Mouse (Mus musculus): ENCODE measurements around the gene Fam161a. TPM values are rescaled to one million over a fixed set of nuclear protein-coding genes. Genes with fewer than 3 reads are reported as not detected.

Gene Fam161a
- total RNA-seq (2021): 10 to 100 TPM; 20.6 to 22.5 TPM
- long read RNA-seq, experiment 1, partial matches to known transcripts: 1 of 7 reads
- long read RNA-seq, experiment 1, other reads (novel, unspliced or antisense): 6 of 7 reads
- long read RNA-seq, experiment 2, partial matches to known transcripts: 4 of 11 reads
- long read RNA-seq, experiment 2, other reads (novel, unspliced or antisense): 7 of 11 reads

- DNase-seq (ENCODE audit: low spot score in 2 of 2): peak; percentile 27 to 57
Observed at GRCm38 (mm10) chr11:23007481-23008180, at the start of gene Fam161a. TSS of gene Fam161a (plus strand) at chr11:23007531.

- no peak for DNase-seq (ENCODE audit: low spot score in 2 of 2)
Observed at GRCm38 (mm10) chr11:22957791-22958374, 49.4 kb upstream of the Fam161a start.

GRCm38 (mm10) chr11:22962101-22962500, 45.2 kb upstream of the Fam161a start:
- DNase-seq (ENCODE audit: low spot score in 2 of 2): no peak

- no peak for DNase-seq (ENCODE audit: low spot score in 2 of 2)
Observed at GRCm38 (mm10) chr11:22964401-22964800, 42.9 kb upstream of the Fam161a start.

- no peak for DNase-seq (ENCODE audit: low spot score in 2 of 2)
Observed at GRCm38 (mm10) chr11:22965503-22965902, 41.8 kb upstream of the Fam161a start.

- no peak for DNase-seq (ENCODE audit: low spot score in 2 of 2)
Observed at GRCm38 (mm10) chr11:22969486-22969885, 37.8 kb upstream of the Fam161a start.

GRCm38 (mm10) chr11:22970546-22970945, 36.8 kb upstream of the Fam161a start:
- no peak for DNase-seq (ENCODE audit: low spot score in 2 of 2)

GRCm38 (mm10) chr11:22971835-22972709, 35.3 kb upstream of the Fam161a start, which contains the start of gene Zrsr1:
TSS of gene Zrsr1 (plus strand) at chr11:22972005.
- no peak for DNase-seq (ENCODE audit: low spot score in 2 of 2)

GRCm38 (mm10) chr11:22972746-22973526, 34.4 kb upstream of the Fam161a start:
- DNase-seq (ENCODE audit: low spot score in 2 of 2): peak; percentile 32 to 64

- no peak for DNase-seq (ENCODE audit: low spot score in 2 of 2)
Observed at GRCm38 (mm10) chr11:22973599-22973998, 33.7 kb upstream of the Fam161a start.

GRCm38 (mm10) chr11:22978215-22978614, 29.1 kb upstream of the Fam161a start:
- DNase-seq (ENCODE audit: low spot score in 2 of 2): no peak

- DNase-seq (ENCODE audit: low spot score in 2 of 2): no peak
Observed at GRCm38 (mm10) chr11:22978711-22979110, 28.6 kb upstream of the Fam161a start.

- no peak for DNase-seq (ENCODE audit: low spot score in 2 of 2)
Observed at GRCm38 (mm10) chr11:22979221-22979620, 28.1 kb upstream of the Fam161a start.

- no peak for DNase-seq (ENCODE audit: low spot score in 2 of 2)
Observed at GRCm38 (mm10) chr11:22981041-22981440, 26.3 kb upstream of the Fam161a start.

- no peak for DNase-seq (ENCODE audit: low spot score in 2 of 2)
Observed at GRCm38 (mm10) chr11:22981543-22981950, 25.8 kb upstream of the Fam161a start.

GRCm38 (mm10) chr11:22981984-22982757, 25.2 kb upstream of the Fam161a start, which contains the start of the genes Gm28048 and Commd1:
TSS of gene Gm28048 (minus strand) at chr11:22982090.
TSS of gene Commd1 (minus strand) at chr11:22982382.
- peak; percentile 91 to 95 for DNase-seq (ENCODE audit: low spot score in 2 of 2)

- DNase-seq (ENCODE audit: low spot score in 2 of 2): no peak
Observed at GRCm38 (mm10) chr11:22982846-22983245, 24.5 kb upstream of the Fam161a start.

- DNase-seq (ENCODE audit: low spot score in 2 of 2): no peak
Observed at GRCm38 (mm10) chr11:22985510-22985909, 21.8 kb upstream of the Fam161a start.

- DNase-seq (ENCODE audit: low spot score in 2 of 2): no peak
Observed at GRCm38 (mm10) chr11:22987357-22987756, 20.0 kb upstream of the Fam161a start.

GRCm38 (mm10) chr11:22989786-22990185, 17.5 kb upstream of the Fam161a start:
- DNase-seq (ENCODE audit: low spot score in 2 of 2): no peak

Data from adrenal gland, postnatal 4 days (tissue).